Mouse (Mus musculus): ENCODE results near the gene Celf2. TPM values are rescaled to one million over a fixed set of nuclear protein-coding genes. Genes with fewer than 3 reads are reported as not detected.

Gene Celf2
- total RNA-seq, 2 experiments from 2014 or later, result 53.5 to 58.8 TPM

DNA sequence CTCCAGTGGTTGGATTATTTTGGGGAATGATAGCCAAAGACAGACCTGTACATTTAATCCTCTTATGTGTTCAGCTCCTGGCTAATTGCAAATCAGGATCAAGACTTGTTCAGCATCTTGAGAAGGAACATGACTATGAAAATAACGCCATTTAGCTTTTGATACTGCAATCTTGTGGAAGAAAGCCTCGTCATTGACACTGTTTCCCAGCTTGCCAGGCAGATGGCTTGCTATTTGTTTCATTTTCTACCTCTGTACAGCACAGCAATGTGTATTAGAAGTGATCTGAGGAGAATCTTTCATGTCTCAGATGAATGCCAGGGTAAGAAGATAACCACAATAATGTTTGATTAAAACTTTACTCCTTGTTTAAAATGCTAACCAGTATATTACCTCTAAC, 315.9 kb downstream of the Celf2 start:
- DNase-seq, result no peak

GRCm38 (mm10) chr2:7179186-7179585, 330.2 kb downstream of the Celf2 start:
- no peak for DNase-seq

- peak; percentile 13 for DNase-seq
Measured at GRCm38 (mm10) chr2:7173271-7174064, 335.9 kb downstream of the Celf2 start.

DNA sequence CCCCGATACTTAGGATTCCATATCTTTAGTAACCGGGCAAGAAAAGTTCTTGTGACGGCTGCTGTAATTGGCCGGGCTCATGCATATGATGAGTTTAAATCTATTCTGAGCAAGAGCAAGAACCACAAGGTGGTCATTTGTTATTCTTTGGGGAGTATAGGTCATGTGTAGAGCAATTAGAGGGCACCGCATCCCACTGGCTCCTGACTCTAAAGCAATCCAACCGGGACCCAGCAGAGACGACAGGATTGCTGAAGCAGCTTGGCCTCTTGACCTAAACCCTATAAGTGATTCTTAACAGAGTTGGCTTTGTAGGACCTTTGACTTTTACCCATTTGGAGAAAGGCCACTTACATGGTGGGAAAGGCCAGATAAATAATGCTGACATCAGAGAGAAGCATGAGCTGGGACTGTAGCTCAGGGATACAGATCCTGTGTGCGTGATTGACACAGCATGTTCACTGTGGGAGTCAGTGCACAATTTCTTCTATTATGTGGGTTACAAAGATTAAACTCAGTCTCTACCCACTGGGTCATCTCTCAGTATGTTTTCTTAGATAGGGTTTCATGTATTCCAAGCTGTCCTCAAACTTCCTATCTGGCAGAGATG, 338.2 kb downstream of the Celf2 start:
- no peak for DNase-seq

- DNase-seq, result no peak
Measured at GRCm38 (mm10) chr2:7165786-7166185, 343.6 kb downstream of the Celf2 start.

GRCm38 (mm10) chr2:7160108-7160507, 349.3 kb downstream of the Celf2 start:
- no peak for DNase-seq

DNA sequence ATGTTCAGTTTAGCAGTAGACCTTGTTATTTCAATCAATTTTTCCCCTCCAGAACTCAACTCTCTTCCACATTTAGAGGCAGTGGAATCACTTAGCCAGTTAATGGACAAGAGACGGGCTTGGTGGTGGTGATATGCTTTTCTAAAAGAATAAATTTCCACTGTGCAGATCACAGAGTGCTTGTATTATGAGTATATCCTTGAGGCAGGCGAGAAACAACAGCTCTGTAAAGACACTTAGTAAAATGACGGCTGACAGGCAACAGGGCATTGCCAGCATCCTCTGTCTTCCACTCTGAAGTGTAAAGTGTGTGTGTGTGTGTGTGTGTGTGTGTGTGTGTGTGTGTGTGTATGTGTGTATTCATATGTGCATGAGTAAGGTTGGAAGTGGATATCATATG, 362.1 kb downstream of the Celf2 start:
- DNase-seq, result no peak

DNA sequence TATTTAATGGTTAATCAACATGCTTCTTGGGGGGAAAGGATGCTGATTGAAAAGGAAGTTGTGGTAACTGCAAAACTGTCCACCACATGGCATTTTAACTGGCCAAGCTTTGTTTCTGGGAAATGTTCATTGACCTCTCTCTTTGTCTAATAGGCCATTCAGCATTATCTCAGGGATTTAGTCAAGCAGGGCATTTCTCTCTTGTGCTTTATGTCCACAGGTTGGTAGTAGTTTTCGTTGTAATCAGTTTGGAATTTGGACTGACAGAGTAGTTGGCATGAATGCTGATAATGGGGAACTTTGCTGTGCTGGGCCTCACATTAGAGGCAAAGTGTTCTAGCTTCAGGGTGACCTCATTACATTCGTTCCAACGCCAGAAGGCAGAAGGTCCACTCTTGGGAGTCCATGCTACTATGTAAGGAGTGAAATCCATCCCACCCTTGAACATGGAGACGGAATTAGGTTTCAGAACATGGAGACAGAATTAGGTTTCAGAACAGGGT, 363.8 kb downstream of the Celf2 start:
- no peak for DNase-seq

GRCm38 (mm10) chr2:7144871-7145270, 364.5 kb downstream of the Celf2 start:
- no peak for DNase-seq

DNA sequence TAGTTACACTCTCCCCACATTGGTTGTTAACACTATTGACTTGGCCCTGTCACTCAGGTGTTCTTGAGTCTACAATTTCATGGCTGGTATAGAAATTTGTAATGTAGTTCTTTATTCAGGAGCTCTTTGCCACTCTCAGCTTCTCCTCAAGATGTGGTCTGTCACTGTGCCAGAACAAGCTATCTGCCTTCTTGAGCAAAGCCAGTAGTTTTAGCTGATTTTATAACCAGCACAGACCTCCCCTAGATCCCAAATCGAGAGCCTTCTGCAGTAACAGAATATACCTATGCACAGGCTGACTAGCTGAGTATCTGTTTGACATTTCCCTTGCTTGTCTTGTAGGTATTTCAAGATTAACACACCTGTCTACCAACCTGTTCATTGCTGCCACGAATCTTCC, 386.0 kb downstream of the Celf2 start:
- DNase-seq, result no peak

DNA sequence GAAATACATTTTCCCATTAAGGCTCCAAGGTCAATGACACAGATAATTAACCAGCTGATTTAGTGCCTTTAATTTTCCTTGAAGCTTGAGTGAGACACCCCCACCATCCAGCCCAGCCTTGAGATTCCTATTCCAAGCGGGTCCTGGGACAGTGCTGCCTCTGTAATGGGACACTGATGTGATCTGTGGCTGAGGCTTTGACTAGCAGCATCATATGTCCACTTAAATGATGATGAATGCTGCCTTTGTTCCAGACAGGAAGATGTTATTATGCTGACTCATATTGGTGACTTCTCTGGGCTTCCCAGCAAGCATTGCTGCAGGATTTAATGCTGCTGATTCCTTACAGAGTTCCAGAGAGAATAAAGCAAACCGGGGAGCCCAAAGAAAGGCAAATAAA, 393.6 kb downstream of the Celf2 start:
- no peak for DNase-seq

DNA sequence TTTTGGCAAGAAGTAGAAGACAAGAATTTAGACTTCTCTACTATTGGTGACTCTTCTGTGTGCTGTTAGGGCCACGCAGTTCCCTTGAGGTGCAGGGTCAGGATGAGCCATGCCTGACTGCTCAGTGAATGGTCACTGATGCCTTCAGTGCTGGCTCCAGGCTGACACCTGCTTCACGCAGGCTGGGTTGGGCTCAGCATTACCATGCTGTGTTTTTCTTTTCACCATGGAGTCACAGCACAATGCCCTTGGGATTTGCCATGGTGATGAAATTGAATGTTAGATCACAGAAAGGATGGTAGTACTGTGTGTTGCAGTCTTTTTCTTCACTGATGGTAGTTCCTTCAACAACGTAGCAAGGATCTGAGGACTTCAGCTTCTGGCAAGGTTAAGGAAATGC, 394.2 kb downstream of the Celf2 start:
- no peak for DNase-seq

DNA sequence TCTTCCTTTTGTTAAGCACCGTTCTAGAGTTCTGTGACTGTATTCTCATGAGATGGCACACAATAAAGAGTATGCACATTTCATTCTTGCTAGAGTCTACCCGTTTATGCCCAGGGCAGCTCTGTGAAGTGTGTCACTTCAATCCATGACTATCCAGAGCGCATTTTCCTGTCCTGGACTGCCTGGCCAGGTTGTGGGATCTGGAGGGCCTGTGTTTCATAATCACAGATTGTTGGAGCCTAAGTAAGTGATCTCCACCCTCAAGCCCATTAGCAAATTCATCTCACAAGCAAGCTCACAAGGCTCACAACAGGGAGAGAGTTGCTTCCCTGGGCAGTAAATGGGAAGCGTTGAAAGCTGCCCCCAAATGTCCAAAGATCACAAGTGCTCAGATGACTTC, 395.6 kb downstream of the Celf2 start:
- DNase-seq, result no peak

DNA sequence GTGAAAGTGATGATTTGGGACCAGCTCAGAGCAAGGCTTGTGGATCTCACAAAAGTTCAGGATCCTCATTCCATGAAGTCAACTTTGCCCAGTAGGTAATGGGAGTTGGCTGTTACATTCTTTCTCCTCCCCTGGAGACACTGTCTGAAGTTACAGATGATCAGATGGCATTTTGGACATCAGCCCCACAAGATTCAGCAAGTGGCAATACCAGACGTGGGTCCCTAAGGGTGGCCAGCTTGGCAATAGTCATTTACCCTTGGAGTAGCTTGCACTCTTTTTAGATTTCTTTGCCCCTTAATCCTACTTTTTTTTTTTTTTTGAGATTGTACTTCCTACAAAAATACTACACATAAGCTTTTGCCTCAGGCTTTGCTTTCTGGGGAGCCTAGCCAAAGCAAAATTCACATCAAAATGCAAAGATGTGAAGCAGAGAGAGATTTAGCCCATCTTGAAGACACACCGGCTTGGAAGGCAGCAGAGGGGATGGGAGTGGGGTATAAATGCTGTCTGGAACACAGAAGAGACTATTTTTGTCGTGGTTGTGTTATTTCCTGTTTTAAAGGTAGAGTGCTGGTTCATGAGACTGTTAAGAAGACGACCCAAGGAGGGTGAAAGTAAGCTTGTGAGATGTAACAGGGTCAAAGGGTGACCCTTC, 397.1 kb downstream of the Celf2 start:
- DNase-seq, result no peak

DNA sequence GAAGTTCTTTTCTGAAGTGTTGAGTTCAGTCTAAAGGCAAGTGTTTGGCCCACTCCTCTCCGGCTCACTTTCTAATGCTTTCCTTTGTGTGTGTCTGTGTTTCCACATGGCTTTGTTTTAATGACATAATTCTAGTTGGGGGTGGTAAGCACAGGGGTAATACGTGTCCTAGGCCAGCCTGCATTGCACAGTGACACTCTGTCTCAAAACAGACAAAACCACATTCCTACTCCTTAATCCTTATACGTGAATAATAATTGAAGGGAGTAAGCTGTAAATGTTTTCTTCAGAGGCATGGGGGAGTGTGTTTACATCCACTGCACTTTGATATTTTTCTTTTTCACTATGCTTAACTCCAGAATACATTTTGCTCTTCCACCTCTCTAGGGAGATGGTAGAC, 415.9 kb downstream of the Celf2 start:
- no peak for DNase-seq

GRCm38 (mm10) chr2:7092641-7093040, 416.7 kb downstream of the Celf2 start:
- no peak for DNase-seq

- no peak for DNase-seq
Measured at GRCm38 (mm10) chr2:7090496-7090895, 418.9 kb downstream of the Celf2 start.

- peak; percentile 31 for DNase-seq
Measured at GRCm38 (mm10) chr2:7089069-7089834, 420.1 kb downstream of the Celf2 start.

DNA sequence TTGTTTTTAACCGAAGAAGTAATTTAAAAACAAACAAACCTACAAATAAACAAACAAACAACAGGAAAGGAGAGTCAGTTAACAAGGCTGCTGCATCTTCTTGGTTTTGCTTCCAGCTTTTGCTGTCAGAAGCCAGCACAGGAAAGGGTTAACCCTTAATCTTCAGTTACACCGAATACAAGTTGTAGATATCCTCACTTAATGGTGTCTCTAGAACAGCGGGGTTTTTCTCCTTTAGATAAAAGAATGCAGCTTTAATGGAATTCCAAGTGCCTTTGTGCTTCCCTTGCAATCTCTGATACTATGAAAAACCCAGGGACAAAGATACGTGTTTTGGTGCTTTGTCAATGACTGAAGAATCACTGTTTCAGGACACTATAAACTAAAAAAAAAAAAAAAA, 420.8 kb downstream of the Celf2 start:
- no peak for DNase-seq

DNA sequence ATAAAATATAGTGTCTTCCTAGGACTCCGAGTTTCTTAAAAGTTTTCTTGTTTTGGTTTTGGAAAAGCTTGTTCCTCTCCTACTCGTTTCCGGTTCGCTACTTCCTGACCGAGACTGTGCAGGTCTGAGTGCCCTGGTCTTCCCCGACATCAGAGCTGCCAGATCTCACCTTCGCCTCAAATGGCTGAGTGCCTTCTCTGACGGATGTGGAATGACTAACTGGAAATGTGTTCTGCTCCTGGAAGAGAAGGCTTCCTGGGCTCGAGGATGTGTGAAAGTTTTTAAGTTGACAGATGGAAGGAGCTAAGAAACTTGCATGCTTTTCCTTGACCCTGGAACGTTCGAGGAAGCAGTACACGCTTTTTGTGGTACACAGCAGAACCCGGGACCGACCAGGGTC, 421.9 kb downstream of the Celf2 start:
- DNase-seq, result no peak

- DNase-seq, result no peak
Measured at GRCm38 (mm10) chr2:7083489-7084090, 425.8 kb downstream of the Celf2 start.

DNA sequence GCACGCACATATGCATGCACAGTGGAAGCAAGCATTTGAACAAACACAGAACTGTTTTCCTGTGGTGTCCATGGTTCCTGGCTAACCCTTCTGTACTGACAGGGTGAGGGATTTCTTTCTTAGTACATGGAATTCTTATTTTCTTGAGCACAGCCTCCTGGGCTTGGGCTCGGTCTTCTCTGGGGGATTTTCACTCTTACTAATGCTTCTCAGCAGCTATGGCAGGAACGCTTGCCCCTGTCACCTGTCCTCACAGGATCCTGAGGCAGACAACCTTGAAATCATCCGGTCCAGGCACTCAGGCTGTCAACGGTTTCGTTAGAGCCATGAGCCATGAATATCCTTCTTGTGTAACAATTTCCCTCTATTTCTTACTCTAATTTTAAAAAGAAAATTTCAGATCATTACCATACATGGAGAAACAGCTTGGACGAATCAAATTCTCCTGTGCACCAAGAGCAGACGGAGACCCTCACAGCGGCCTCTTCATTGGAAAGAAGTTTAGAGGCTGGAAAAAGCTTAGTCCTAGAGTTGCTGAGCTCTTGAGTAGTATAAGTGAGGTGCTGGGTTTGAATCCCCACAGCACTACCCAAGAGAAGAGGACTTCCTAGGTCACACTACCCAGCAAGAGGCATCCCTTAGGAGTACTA, 426.9 kb downstream of the Celf2 start:
- DNase-seq, result no peak

Data from gastrocnemius, postnatal 25 days (tissue).